ENCODE assay signal across 26 mouse cellular contexts in genomic region chr3:84842793-84843192, GRCm38 (mm10). TPM values are rescaled to one million over a fixed set of nuclear protein-coding genes. Genes with fewer than 3 reads are reported as not detected.
DNase-seq lines count a peak whose midpoint lies in the region; ATAC-seq and TF ChIP-seq lines count a peak whose summit lies in the region.
"Had no signal": no experiment of that assay in that cellular context is flagged by ENCODE, and none has a peak within 500 bp of the region (broad histone marks: within the 10 kb centered on the region; RNA-seq: fewer than 3 reads in every experiment).

No protein-coding gene starts in this region.

- H3K79me2 ChIP-seq in MEL (ENCODE audit: control insufficient read depth, insufficient read depth, low read length, poor library complexity) = peaks cover 18% of the 10 kb centered on the region

- peak; percentile 70 for DNase-seq in MEL (ENCODE audit: low read depth, low spot score)
- no peak for DNase-seq in left cerebral cortex, postnatal 4 days
- no peak for DNase-seq in cerebellum, adult 11-12 months
- no peak for DNase-seq in layer of hippocampus, adult 9-10 months (ENCODE audit: low spot score)
- no peak for DNase-seq in left cerebral cortex, adult 18-20 months (ENCODE audit: low spot score in 2 of 2)
- DNase-seq: adrenal gland, adult 8-10 months; adrenal gland, postnatal 14 days; adrenal gland, postnatal 36 days; B cell, adult 2 months; cerebellum, adult 18-20 months; cerebellum, adult 8-10 months; cerebellum, adult 9-11 months; cerebellum, postnatal 14 days; cerebellum, postnatal 36 days; forebrain, postnatal 0 days had no signal

- TF ChIP-seq POLR2A in MEL (IDR thresholded peaks at IDR 0.05; ENCODE audit: control insufficient read depth in 1 of 2, insufficient read depth in 1 of 2, low read depth in 1 of 2, low read length in 2 of 2, poor library complexity in 1 of 2) = no peak

- no peak for TF ChIP-seq RAD21 in MEL (IDR thresholded peaks at IDR 0.05; ENCODE audit: low read depth, low read length)

- peaks cover 1 to 12% of the 10 kb centered on the region in 2 experiments; a peak in 3 of 4 replicates for H3K4me1 ChIP-seq in MEL (ENCODE audit: control insufficient read depth in 1 of 2, insufficient read depth in 2 of 2, low read length in 2 of 2)
- H3K4me1 ChIP-seq: embryonic facial prominence, embryonic 12.5 days; forebrain, embryonic 13.5 days; forebrain, embryonic 15.5 days had no signal

- H3K27ac ChIP-seq in MEL (ENCODE audit: control insufficient read depth, low read depth, low read length) = no peak overlapping the region
- H3K27ac ChIP-seq: embryonic facial prominence, embryonic 10.5 days; embryonic facial prominence, embryonic 12.5 days; forebrain, embryonic 13.5 days; forebrain, embryonic 15.5 days had no signal

- no peak for TF ChIP-seq CTCF in MEL (IDR thresholded peaks at IDR 0.05 in 2 of 3, conservative IDR thresholded peaks at IDR 0.05 in 1 of 3; ENCODE audit: control insufficient read depth in 1 of 3, insufficient read depth in 1 of 3, low read depth in 2 of 3, low read length in 3 of 3, poor library complexity in 1 of 3, severe bottlenecking in 1 of 3)

- no peak overlapping the region for H3K4me3 ChIP-seq in MEL (ENCODE audit: control insufficient read depth in 1 of 2, insufficient read depth in 1 of 2, low read depth in 2 of 2, low read length in 2 of 2)
- H3K4me3 ChIP-seq: embryonic facial prominence, embryonic 10.5 days; embryonic facial prominence, embryonic 12.5 days; forebrain, embryonic 13.5 days; forebrain, embryonic 15.5 days had no signal

- no peaks in the 10 kb centered on the region for H3K9me3 ChIP-seq in MEL (replicated peaks; ENCODE audit: insufficient read depth, low read length)
- H3K9me3 ChIP-seq: embryonic facial prominence, embryonic 10.5 days; embryonic facial prominence, embryonic 12.5 days; forebrain, embryonic 13.5 days; forebrain, embryonic 15.5 days; G1E had no signal

- TF ChIP-seq EP300 in MEL (IDR thresholded peaks at IDR 0.05; ENCODE audit: low read depth in 1 of 2, low read length in 2 of 2) = no peak

- intact Hi-C loops in left cerebral cortex, postnatal 4 days (cut with DNase I) = loop anchor here (10.0 kb wide), 1 partner anchor 148 kb away; no protein-coding TSS in a partner anchor

- peak; percentile 92 for ATAC-seq in common myeloid progenitor, adult 5-6 weeks (replicated peaks; ENCODE audit: low read depth, poor library complexity, severe bottlenecking)
- peak; percentile 96 for ATAC-seq in megakaryocyte, adult 5-6 weeks (ENCODE audit: poor library complexity, severe bottlenecking)
- ATAC-seq in monocyte, adult 5-6 weeks (replicated peaks; ENCODE audit: insufficient number of reproducible peaks, low FRiP score, low TSS enrichment, poor library complexity, severe bottlenecking) = peak; percentile 85
- ATAC-seq: activated CD4-positive, CD25-positive, alpha-beta regulatory T cell, adult 4 months; forebrain, postnatal 0 days had no signal

- no peaks in the 10 kb centered on the region for H3K27me3 ChIP-seq in MEL (ENCODE audit: control insufficient read depth in 1 of 2, insufficient read depth in 2 of 2, low read length in 2 of 2)
- H3K27me3 ChIP-seq: CH12.LX; embryonic facial prominence, embryonic 12.5 days; forebrain, embryonic 13.5 days; forebrain, embryonic 15.5 days; Patski had no signal

- H3K9ac ChIP-seq in MEL (ENCODE audit: control insufficient read depth, low read depth, low read length, poor library complexity, severe bottlenecking) = no peak overlapping the region
- H3K9ac ChIP-seq: embryonic facial prominence, embryonic 12.5 days; forebrain, embryonic 13.5 days; forebrain, embryonic 15.5 days; forebrain, postnatal 0 days had no signal

- peaks cover 0 to 11% of the 10 kb centered on the region in 2 experiments; a peak in 2 of 4 replicates for H3K36me3 ChIP-seq in MEL (ENCODE audit: control insufficient read depth in 1 of 2, insufficient read depth in 2 of 2, low read length in 2 of 2)
- H3K36me3 ChIP-seq: embryonic facial prominence, embryonic 10.5 days; embryonic facial prominence, embryonic 12.5 days; forebrain, embryonic 15.5 days had no signal

TF ChIP-seq in MEL, 35 proteins besides CTCF, POLR2A, EP300 and RAD21:
- TF ChIP-seq MAFK (IDR thresholded peaks at IDR 0.05; ENCODE audit: borderline replicate concordance, low read depth, low read length) (no peak), RCOR1 (IDR thresholded peaks at IDR 0.05; ENCODE audit: low read depth, low read length) (peak; percentile 76), MXI1 (IDR thresholded peaks at IDR 0.05; ENCODE audit: low read depth, low read length) (no peak), POLR2AphosphoS5 (IDR thresholded peaks at IDR 0.05; ENCODE audit: borderline replicate concordance, low read depth, low read length) (no peak), ZMIZ1 (IDR thresholded peaks at IDR 0.05; ENCODE audit: low read depth, low read length) (no peak), ZNF384 (IDR thresholded peaks at IDR 0.05; ENCODE audit: low read depth, low read length) (peak; percentile 52; the same call in 1 of the 2 replicates), JUND (IDR thresholded peaks at IDR 0.05; ENCODE audit: low read depth, low read length) (no peak), ETS1 (IDR thresholded peaks at IDR 0.05; ENCODE audit: low read depth, low read length) (no peak), MEF2A (IDR thresholded peaks at IDR 0.05; ENCODE audit: extremely low read depth, insufficient replicate concordance, low read depth, low read length, poor library complexity, severe bottlenecking) (no peak), ZKSCAN1 (IDR thresholded peaks at IDR 0.05; ENCODE audit: low read depth, low read length) (no peak), NELFE (IDR thresholded peaks at IDR 0.05; ENCODE audit: low read depth, low read length) (no peak), MYB (IDR thresholded peaks at IDR 0.05; ENCODE audit: low read depth, low read length) (no peak), GABPA (IDR thresholded peaks at IDR 0.05; ENCODE audit: low read depth, low read length) (no peak), TAL1 (IDR thresholded peaks at IDR 0.05; ENCODE audit: low read length) (peak; percentile 26; the same call in 1 of the 2 replicates), GATA1 (IDR thresholded peaks at IDR 0.05; ENCODE audit: low read depth, low read length) (peak; percentile 21; the same call in 1 of the 2 replicates), ELF1 (IDR thresholded peaks at IDR 0.05; ENCODE audit: low read depth, low read length) (no peak)

RNA-seq across cellular contexts. Expression of gene Fbxw7, which starts 27.7 kb away (rescaled TPM):
- total RNA-seq in MEL (2012; rRNA removed) = 13.9 and 14.5 TPM in 2 replicates
- polyA plus RNA-seq in MEL (2012; ENCODE audit: insufficient read depth in 1 of 2, insufficient read length in 2 of 2, low read depth in 1 of 2, low replicate concordance in 2 of 2, missing spikeins in 1 of 2) = 10 to 100 TPM in 1 of 2 experiments, not detected in 1; 11.8 TPM
- total RNA-seq in common myeloid progenitor, adult 5-6 weeks (2017) = 19.4 and 20.3 TPM in 2 replicates
- 7.8 and 8.2 TPM in 2 replicates for total RNA-seq in megakaryocyte, adult 5-6 weeks (2015)
- total RNA-seq in megakaryocyte, adult 5-6 weeks (2017) = 18.7 and 19.8 TPM in 2 replicates
- 48.2 to 60.5 TPM (median 53.6 TPM) in 3 replicates for total RNA-seq in monocyte, adult 5-6 weeks (2017)
- 100 to 1,000 TPM; 124 to 133 TPM for total RNA-seq in left cerebral cortex, postnatal 4 days (2021)
- total RNA-seq in left cerebral cortex, adult 18-20 months (2021) = 100 to 1,000 TPM; 224 to 233 TPM
